Mouse (Mus musculus) thymus, adult 2 months (tissue): ENCODE data around the gene Golph3l.
"Not testable (repeated sequence)": the region's sequence is repeated elsewhere in the genome, so short reads cannot be mapped to it uniquely, and the experiment has no call there.

Experiments
- CTCF ChIP-seq: fragments of 200-500 bp; IDR thresholded peaks from 2 replicates; pipeline ENCODE4 v1.5.1; 2012; ENCODE audit warnings: mild to moderate bottlenecking, control low read depth, low read length, moderate library complexity, borderline replicate concordance; ENCODE audit not compliant: control insufficient read depth, poor library complexity, insufficient read depth; ENCODE audit errors: extremely low read depth
- POLR2A ChIP-seq: fragments of 200-500 bp; IDR thresholded peaks from 2 replicates; pipeline ENCODE4 v1.6.1; 2012; ENCODE audit warnings: mild to moderate bottlenecking, low read length, control low read depth, moderate library complexity; ENCODE audit not compliant: control insufficient read depth, poor library complexity, insufficient read depth; ENCODE audit errors: extremely low read depth

- TF ChIP-seq CTCF, POLR2A: not testable (repeated sequence)
Measured at GRCm38 (mm10) chr3:95654371-95654770, 65.6 kb downstream of the Golph3l start.
